Mouse (Mus musculus) heart, postnatal 0 days (tissue): ENCODE results near the gene B4galt1. TPM values are rescaled to one million over a fixed set of nuclear protein-coding genes. Genes with fewer than 3 reads are reported as not detected.
A peak's percentile ranks its signal among the peaks of the same experiment; 100 is the strongest.

Source experiments
- ATAC-seq: fragments of 200-750 bp; cut with Nextera tagmentation; 2 replicates; pipeline ENCODE4 v1.8.0; 2017; ENCODE audit warnings: low read depth, moderate number of reproducible peaks, moderate library complexity; ENCODE audit not compliant: insufficient read depth
- DNase-seq: peaks from one replicate; pipeline ENCODE4 v3.0.0-alpha.2; 2016; ENCODE audit warnings: low spot score
- H3K27ac ChIP-seq: fragments of 300-500 bp; sonication (generic); 2 replicates; pipeline ENCODE4 v1.5.1; 2014; ENCODE audit warnings: low read depth, mild to moderate bottlenecking
- H3K27me3 ChIP-seq: fragments of 300-500 bp; sonication (generic); 2 replicates; pipeline ENCODE4 v1.6.1; 2014; ENCODE audit warnings: low read length, mixed read lengths; ENCODE audit not compliant: control insufficient read depth, insufficient read depth
- H3K36me3 ChIP-seq: fragments of 300-500 bp; sonication (generic); replicated peaks from 2 replicates; pipeline ENCODE4 v1.6.1; 2014; ENCODE audit warnings: low read length, mixed read lengths; ENCODE audit not compliant: control insufficient read depth, insufficient read depth
- H3K4me1 ChIP-seq: fragments of 300-500 bp; sonication (generic); 2 replicates; pipeline ENCODE4 v1.6.1; 2014; ENCODE audit warnings: antibody characterized with exemption; ENCODE audit not compliant: control insufficient read depth, insufficient read depth
- H3K4me2 ChIP-seq: fragments of 300-500 bp; sonication (generic); 2 replicates; pipeline ENCODE4 v1.6.1; 2014; ENCODE audit warnings: low read depth, mild to moderate bottlenecking, low read length, moderate library complexity
- H3K4me3 ChIP-seq: fragments of 300-500 bp; sonication (generic); 2 replicates; pipeline ENCODE4 v1.5.1; 2014; ENCODE audit warnings: low read depth, low read length
- H3K9ac ChIP-seq: fragments of 300-500 bp; sonication (generic); replicated peaks from 2 replicates; pipeline ENCODE4 v1.6.1; 2014; ENCODE audit warnings: low read depth, low read length, mixed read lengths
- H3K9me3 ChIP-seq: fragments of 300-500 bp; sonication (generic); replicated peaks from 2 replicates; pipeline ENCODE4 v1.6.1; 2016; ENCODE audit warnings: low read length; ENCODE audit not compliant: control insufficient read depth
- CTCF ChIP-seq: IDR thresholded peaks from 2 replicates; pipeline ENCODE4 v1.5.1; 2016; ENCODE audit warnings: antibody characterized with exemption, control low read depth, low read depth
- EP300 ChIP-seq: IDR thresholded peaks from 2 replicates; pipeline ENCODE4 v1.6.1; 2016; ENCODE audit warnings: antibody characterized with exemption, low read depth
- WGBS: fragments of 180-500 bp; shearing (Covaris S2); extraction: QIAGEN DNeasy Blood & Tissue Kit; methylation state at CpG from one replicate; pipeline ENCODE4 v1.1.7; 2014; 5-methylcytosine and 5-hydroxymethylcytosine counted together
- polyA plus RNA-seq: library from polyadenylated mRNA; unstranded; fragments of >200 nt; fragmentation: Nextera tagmentation; extraction: Ambion mirVana; gene quantifications from 2 replicates; pipeline ENCODE4 v1.2.1, GENCODE M21; 2015
- total RNA-seq: library from RNA; depleted of rRNA; stranded (reverse); fragments of >200 nt; gene quantifications from 2 replicates; pipeline ENCODE4 v1.2.3, GENCODE M21; 2014; ENCODE audit warnings: low replicate concordance; rRNA removed

The B4galt1 gene
- total RNA-seq (125 and 129 TPM in 2 replicates), polyA plus RNA-seq (49.6 and 50.3 TPM in 2 replicates)

GRCm38 (mm10) chr4:40853565-40854386, at the start of gene B4galt1:
Gene B4galt1, minus strand, starts transcription at chr4:40854005.
- peak within 1 kb of the TSS; percentile 97 for H3K27ac ChIP-seq
- H3K4me2 ChIP-seq, result peak within 1 kb of the TSS; percentile 70
- no peak for TF ChIP-seq CTCF
- 0 out of 2 replicates have a peak, but pooled peaks have one; percentile 45 for TF ChIP-seq EP300
- H3K4me3 ChIP-seq, result peak within 1 kb of the TSS; percentile 82
- ATAC-seq (peak; percentile 91), DNase-seq (peak; percentile 98)
- H3K36me3 ChIP-seq, result no peaks in the 10 kb centered on the region; the same call in 1 of the 2 replicates
- H3K9me3 ChIP-seq, result no peaks in the 10 kb centered on the region
- H3K27me3 ChIP-seq, result no peaks in the 10 kb centered on the region
- WGBS, result under 1% methylated on average over 73 of the region's 83 CpGs
- peak within 1 kb of the TSS; percentile 89 for H3K9ac ChIP-seq
- peaks cover 22% of the 10 kb centered on the region for H3K4me1 ChIP-seq

GRCm38 (mm10) chr4:40900612-40901011, 46.8 kb upstream of the B4galt1 start:
- Histone ChIP-seq H3K4me3 (no peak overlapping the region), H3K9me3 (0 out of 2 replicates have a peak, but pooled peaks cover 2% of the 10 kb centered on the region), H3K36me3 (no peaks in the 10 kb centered on the region), H3K27ac (no peak overlapping the region), H3K4me1 (no peaks in the 10 kb centered on the region), H3K9ac (no peak overlapping the region), H3K4me2 (no peak overlapping the region), H3K27me3 (no peaks in the 10 kb centered on the region)
- TF ChIP-seq CTCF, result no peak
- no peak for TF ChIP-seq EP300
- no peak for ATAC-seq
- 84% methylated on average over 4 of the region's 4 CpGs for WGBS
- DNase-seq, result no peak

- no peaks in the 10 kb centered on the region for H3K36me3 ChIP-seq
- WGBS, result 82% methylated on average over 3 of the region's 3 CpGs
- 0 out of 2 replicates have a peak, but pooled peaks cover 5% of the 10 kb centered on the region for H3K9me3 ChIP-seq
- TF ChIP-seq CTCF (no peak), EP300 (no peak)
- H3K27ac ChIP-seq, result no peak overlapping the region
- no peak overlapping the region for H3K4me2 ChIP-seq
- no peak overlapping the region for H3K4me3 ChIP-seq
- no peak overlapping the region for H3K9ac ChIP-seq
- no peaks in the 10 kb centered on the region for H3K4me1 ChIP-seq
- ATAC-seq, result no peak
- no peak for DNase-seq
- H3K27me3 ChIP-seq, result no peaks in the 10 kb centered on the region
These were observed 46.3 kb upstream of the B4galt1 start for GRCm38 (mm10) chr4:40900071-40900470.

- Histone ChIP-seq H3K36me3 (no peaks in the 10 kb centered on the region), H3K27me3 (no peaks in the 10 kb centered on the region), H3K9ac (no peak overlapping the region), H3K9me3 (0 out of 2 replicates have a peak, but pooled peaks cover 5% of the 10 kb centered on the region), H3K4me1 (no peaks in the 10 kb centered on the region), H3K27ac (no peak overlapping the region), H3K4me3 (no peak overlapping the region), H3K4me2 (no peak overlapping the region)
- TF ChIP-seq EP300 (no peak), CTCF (no peak)
- ATAC-seq (no peak), DNase-seq (no peak)
- WGBS, result 61% methylated on average over 2 of the region's 2 CpGs
These were observed 45.5 kb upstream of the B4galt1 start for GRCm38 (mm10) chr4:40899264-40899663.

- H3K36me3 ChIP-seq, result no peaks in the 10 kb centered on the region
- 77% methylated on average over 6 of the region's 6 CpGs for WGBS
These were observed 44.8 kb upstream of the B4galt1 start for GRCm38 (mm10) chr4:40898476-40899044.

More at GRCm38 (mm10) chr4:40898476-40899044, 44.8 kb upstream of the B4galt1 start:
- ATAC-seq (no peak), DNase-seq (no peak)
- H3K27me3 ChIP-seq, result no peaks in the 10 kb centered on the region
- H3K4me1 ChIP-seq, result no peaks in the 10 kb centered on the region
- H3K9ac ChIP-seq, result no peak overlapping the region
- no peak overlapping the region for H3K4me2 ChIP-seq
- H3K27ac ChIP-seq, result no peak overlapping the region
- TF ChIP-seq CTCF, result no peak
- no peak for TF ChIP-seq EP300
- 0 out of 2 replicates have a peak, but pooled peaks cover 5% of the 10 kb centered on the region for H3K9me3 ChIP-seq
- no peak overlapping the region for H3K4me3 ChIP-seq
